Mouse (Mus musculus) small intestine, adult 2 months (tissue): ENCODE data around the gene Pdss2. TPM values are rescaled to one million over a fixed set of nuclear protein-coding genes. Genes with fewer than 3 reads are reported as not detected.

Experiments
- H3K27ac ChIP-seq: fragments of 200-500 bp; 2 replicates; pipeline ENCODE4 v1.5.1; 2012; ENCODE audit warnings: low read depth, low read length, control low read depth, inconsistent platforms; ENCODE audit not compliant: insufficient read depth
- H3K27me3 ChIP-seq: fragments of 200-500 bp; 2 replicates; pipeline ENCODE4 v1.6.1; 2012; ENCODE audit warnings: mild to moderate bottlenecking, moderate library complexity, low read length, inconsistent platforms; ENCODE audit not compliant: control insufficient read depth, insufficient read depth
- H3K36me3 ChIP-seq: fragments of 200-500 bp; 2 replicates; pipeline ENCODE4 v1.6.1; 2012; ENCODE audit warnings: mild to moderate bottlenecking, low read length, control low read depth, inconsistent platforms; ENCODE audit not compliant: control insufficient read depth, insufficient read depth
- H3K4me1 ChIP-seq: fragments of 200-500 bp; 2 replicates; pipeline ENCODE4 v1.6.1; 2012; ENCODE audit warnings: low read length, inconsistent platforms, mixed read lengths; ENCODE audit not compliant: control insufficient read depth, insufficient read depth, insufficient read length
- H3K4me3 ChIP-seq: fragments of 200-500 bp; 2 replicates; pipeline ENCODE4 v1.5.1; 2012; ENCODE audit warnings: low read depth, mild to moderate bottlenecking, control low read depth, inconsistent platforms, low read length, moderate library complexity
- CTCF ChIP-seq: fragments of 200-500 bp; IDR thresholded peaks from 2 replicates; pipeline ENCODE4 v1.5.1; 2012; ENCODE audit warnings: low read depth, mild to moderate bottlenecking, control low read depth, inconsistent platforms, low read length, moderate library complexity, mixed read lengths; ENCODE audit not compliant: insufficient replicate concordance, insufficient read length; ENCODE audit errors: extremely low read depth
- POLR2A ChIP-seq: fragments of 200-500 bp; IDR thresholded peaks from 2 replicates; pipeline ENCODE4 v1.6.1; 2012; ENCODE audit warnings: low read depth, mild to moderate bottlenecking, control low read depth, inconsistent platforms, low read length, moderate library complexity
- WGBS: fragments of 180-500 bp; shearing (Covaris S2); methylation state at CpG from one replicate; pipeline ENCODE4 v1.1.7; 2018; 5-methylcytosine and 5-hydroxymethylcytosine counted together
- polyA plus RNA-seq: library from polyadenylated mRNA; depleted of rRNA; stranded (reverse); fragments of >200 nt; gene quantifications from 2 replicates; pipeline ENCODE4 v1.2.3, GENCODE M21; 2012

The Pdss2 gene
- polyA plus RNA-seq, 1 experiment, result 10.5 TPM

DNA sequence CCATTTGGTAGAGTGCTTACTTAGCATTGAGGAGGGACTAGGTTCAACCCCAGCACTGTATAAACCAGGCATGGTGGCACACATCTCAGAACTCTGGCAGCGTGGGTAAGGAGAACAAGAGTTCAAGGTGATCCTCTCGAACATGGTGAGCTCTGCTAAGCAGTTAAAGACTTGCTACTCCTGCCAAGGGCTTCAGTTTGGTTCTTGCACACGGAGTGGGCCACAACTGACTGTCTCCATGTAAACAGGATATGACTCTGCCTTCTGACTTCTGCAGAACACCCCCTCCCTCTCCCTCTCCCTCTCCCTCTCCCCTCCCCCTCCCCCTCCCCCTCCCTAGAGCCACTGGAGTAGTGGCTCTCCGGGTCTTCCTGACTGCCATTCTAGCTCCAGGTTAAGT is 109.4 kb downstream of the Pdss2 start:
- Histone ChIP-seq H3K4me1 (no peaks in the 10 kb centered on the region), H3K4me3 (no peak overlapping the region), H3K27ac (no peak overlapping the region), H3K27me3 (no peaks in the 10 kb centered on the region), H3K36me3 (no peaks in the 10 kb centered on the region)
- no peak for TF ChIP-seq POLR2A
- TF ChIP-seq CTCF, result no peak
- WGBS, result 60% methylated on average over 4 of the region's 4 CpGs

- H3K27ac ChIP-seq, result no peak overlapping the region
- H3K4me1 ChIP-seq, result no peaks in the 10 kb centered on the region
- TF ChIP-seq POLR2A (no peak), CTCF (no peak)
- WGBS, result 79% methylated on average over 15 of the region's 15 CpGs
- H3K4me3 ChIP-seq, result no peak overlapping the region
- no peaks in the 10 kb centered on the region for H3K36me3 ChIP-seq
- H3K27me3 ChIP-seq, result no peaks in the 10 kb centered on the region
Observed at GRCm38 (mm10) chr10:43331931-43332701, 110.8 kb downstream of the Pdss2 start.

DNA sequence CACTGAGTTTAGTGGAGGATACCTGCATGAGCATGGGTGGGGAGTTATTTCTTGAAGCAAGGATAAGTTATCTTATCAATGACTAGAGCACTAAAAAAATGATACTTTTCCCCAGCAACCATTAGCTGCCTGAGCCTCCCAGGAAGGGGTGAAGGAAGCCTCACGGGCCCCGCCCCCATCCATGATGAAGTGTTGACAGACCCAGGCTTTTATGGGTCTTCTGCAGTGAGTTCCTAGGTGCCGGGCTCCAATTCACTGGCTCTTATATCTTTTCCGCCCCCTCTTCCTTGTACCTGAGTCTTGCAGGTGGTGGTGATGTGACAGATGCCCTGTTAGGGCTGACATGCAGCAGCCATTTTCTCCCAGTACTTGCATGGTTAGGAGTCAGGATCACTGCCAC is 114.6 kb downstream of the Pdss2 start:
- no peaks in the 10 kb centered on the region; the same call in 1 of the 2 replicates for H3K4me1 ChIP-seq
- H3K4me3 ChIP-seq, result no peak overlapping the region
- no peaks in the 10 kb centered on the region for H3K36me3 ChIP-seq
- no peaks in the 10 kb centered on the region for H3K27me3 ChIP-seq
- WGBS, result 37% methylated on average over 4 of the region's 4 CpGs
- no peak overlapping the region for H3K27ac ChIP-seq
- TF ChIP-seq CTCF (no peak), POLR2A (no peak)

- WGBS, result 95% methylated on average over 2 of the region's 2 CpGs
- Histone ChIP-seq H3K4me3 (no peak overlapping the region), H3K27me3 (no peaks in the 10 kb centered on the region), H3K36me3 (no peaks in the 10 kb centered on the region), H3K27ac (no peak overlapping the region), H3K4me1 (no peaks in the 10 kb centered on the region; the same call in 1 of the 2 replicates)
- no peak for TF ChIP-seq CTCF
- TF ChIP-seq POLR2A, result no peak
Observed at GRCm38 (mm10) chr10:43337110-43337509, 115.8 kb downstream of the Pdss2 start.

DNA sequence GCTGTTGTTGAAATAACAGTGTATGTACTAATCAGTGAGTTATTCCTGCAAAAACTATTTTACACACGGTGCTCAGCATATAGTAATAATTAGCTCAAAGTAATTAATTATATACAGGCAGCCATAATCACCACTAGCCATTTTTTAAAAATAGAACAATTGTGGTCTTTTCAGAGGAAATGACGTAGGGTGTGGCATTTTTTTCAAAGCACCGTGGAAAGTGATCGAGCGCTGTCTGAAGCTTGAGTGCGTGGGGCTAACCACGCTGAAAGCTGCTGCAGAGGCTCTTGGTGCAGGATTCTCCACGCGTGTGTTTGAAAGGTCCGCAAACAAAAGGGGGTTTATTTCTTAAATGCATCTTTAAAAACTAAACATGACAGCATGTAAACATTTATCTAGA is 118.5 kb downstream of the Pdss2 start:
- no peak for TF ChIP-seq CTCF
- no peak for TF ChIP-seq POLR2A
- H3K36me3 ChIP-seq, result no peaks in the 10 kb centered on the region
- H3K27me3 ChIP-seq, result no peaks in the 10 kb centered on the region
- H3K4me1 ChIP-seq, result no peaks in the 10 kb centered on the region; the same call in 1 of the 2 replicates
- H3K27ac ChIP-seq, result no peak overlapping the region
- 73% methylated on average over 10 of the region's 10 CpGs for WGBS
- no peak overlapping the region for H3K4me3 ChIP-seq

DNA sequence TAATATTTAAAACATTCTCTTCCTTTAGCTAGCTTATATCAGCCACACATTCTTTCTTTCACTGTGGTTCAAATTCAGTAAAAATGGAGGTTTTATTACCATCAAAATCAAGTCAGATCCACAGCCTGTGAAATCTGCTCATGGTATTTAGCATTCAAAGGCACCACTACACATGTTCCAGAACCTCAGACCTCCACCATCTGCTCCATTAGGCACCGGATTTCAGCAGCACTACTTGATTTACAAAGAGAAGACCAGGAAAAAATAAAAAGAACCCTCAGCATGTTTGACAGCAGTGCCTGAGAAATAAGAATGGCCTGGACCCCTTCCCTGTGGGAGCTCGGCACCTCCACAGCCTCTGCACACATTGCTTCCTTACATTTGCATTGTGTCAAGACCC is 128.4 kb downstream of the Pdss2 start:
- peaks cover 3% of the 10 kb centered on the region; the same call in 1 of the 2 replicates for H3K4me1 ChIP-seq
- no peaks in the 10 kb centered on the region for H3K27me3 ChIP-seq
- WGBS, result 90% methylated on average over 2 of the region's 2 CpGs
- H3K27ac ChIP-seq, result no peak overlapping the region
- H3K4me3 ChIP-seq, result no peak overlapping the region
- peaks cover 6% of the 10 kb centered on the region; the same call in 1 of the 2 replicates for H3K36me3 ChIP-seq
- TF ChIP-seq CTCF (no peak), POLR2A (no peak)

DNA sequence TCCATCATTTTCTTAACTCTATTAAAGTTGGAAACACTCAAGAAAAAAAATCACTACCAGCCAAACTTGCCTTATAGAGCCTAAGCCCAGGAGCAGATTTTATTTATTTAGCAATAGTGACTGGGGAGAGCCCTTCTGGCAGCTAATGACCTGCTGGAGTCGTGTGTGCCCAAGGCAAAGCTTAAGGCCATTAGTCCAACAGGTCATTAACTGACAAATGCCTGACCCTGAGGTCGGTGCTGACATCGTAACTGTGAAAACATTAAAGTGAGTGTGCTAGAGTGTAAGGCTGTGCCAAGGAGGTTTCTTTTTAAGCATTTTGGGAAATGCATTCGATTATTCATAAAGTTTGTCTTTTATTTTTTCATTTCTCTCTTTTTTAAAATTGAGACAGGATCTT is 136.6 kb downstream of the Pdss2 start:
- WGBS, result 64% methylated on average over 4 of the region's 4 CpGs
- TF ChIP-seq CTCF, result no peak
- no peak for TF ChIP-seq POLR2A
- H3K27me3 ChIP-seq, result no peaks in the 10 kb centered on the region

More for the DNA sequence above, 136.6 kb downstream of the Pdss2 start:
- Histone ChIP-seq H3K4me1 (no peaks in the 10 kb centered on the region; the same call in 1 of the 2 replicates), H3K36me3 (0 out of 2 replicates have a peak, but pooled peaks cover 2% of the 10 kb centered on the region), H3K4me3 (no peak overlapping the region), H3K27ac (no peak overlapping the region)
